Mouse (Mus musculus) limb, embryonic 15.5 days (tissue): Measurements from ENCODE around the gene Cdh22. TPM values are rescaled to one million over a fixed set of nuclear protein-coding genes. Genes with fewer than 3 reads are reported as not detected.

Source experiments
- ATAC-seq: fragments of 200-750 bp; cut with Nextera tagmentation; 2 replicates; pipeline ENCODE4 v1.8.0; 2017; ENCODE audit warnings: low read depth, moderate TSS enrichment; ENCODE audit not compliant: insufficient number of reproducible peaks, low FRiP score, low TSS enrichment
- H3K27ac ChIP-seq: fragments of 300-500 bp; sonication (generic); 2 replicates; pipeline ENCODE4 v1.5.1; 2015; ENCODE audit warnings: moderate library complexity, mild to moderate bottlenecking, inconsistent platforms
- H3K27me3 ChIP-seq: fragments of 300-500 bp; sonication (generic); 2 replicates; pipeline ENCODE4 v1.6.1; 2015; ENCODE audit warnings: inconsistent platforms
- H3K36me3 ChIP-seq: fragments of 300-500 bp; sonication (generic); 2 replicates; pipeline ENCODE4 v1.6.1; 2015; ENCODE audit warnings: inconsistent platforms
- H3K4me1 ChIP-seq: fragments of 300-500 bp; sonication (generic); 2 replicates; pipeline ENCODE4 v1.6.1; 2015; ENCODE audit warnings: inconsistent platforms
- H3K4me2 ChIP-seq: fragments of 300-500 bp; sonication (generic); 2 replicates; pipeline ENCODE4 v1.6.1; 2015; ENCODE audit warnings: mild to moderate bottlenecking, inconsistent platforms
- H3K4me3 ChIP-seq: fragments of 300-500 bp; sonication (generic); 2 replicates; pipeline ENCODE4 v1.5.1; 2015; ENCODE audit warnings: mild to moderate bottlenecking, inconsistent platforms
- H3K9ac ChIP-seq: fragments of 300-500 bp; sonication (generic); 2 replicates; pipeline ENCODE4 v1.6.1; 2015; ENCODE audit warnings: inconsistent platforms
- H3K9me3 ChIP-seq: fragments of 300-500 bp; sonication (generic); 2 replicates; pipeline ENCODE4 v1.6.1; 2016; ENCODE audit warnings: inconsistent platforms
- WGBS: fragments of 180-500 bp; shearing (Covaris S2); methylation state at CpG from one replicate; pipeline ENCODE4 v1.1.7; 2015; 5-methylcytosine and 5-hydroxymethylcytosine counted together
- polyA plus RNA-seq: library from polyadenylated mRNA; unstranded; fragments of >200 nt; fragmentation: Nextera tagmentation; extraction: Ambion mirVana; gene quantifications from 2 replicates; pipeline ENCODE4 v1.2.1, GENCODE M21; 2015

Gene Cdh22
- polyA plus RNA-seq = 0.19 and 0.24 TPM in 2 replicates

GRCm38 (mm10) chr2:165234613-165235291 lies at the start of gene Cdh22:
Gene Cdh22 (minus strand): TSS chr2:165234853.
- peak; percentile 52; the same call in 1 of the 2 replicates for ATAC-seq
- Histone ChIP-seq H3K36me3 (no peaks in the 10 kb centered on the region), H3K27me3 (peaks cover 99% of the 10 kb centered on the region), H3K27ac (no peak within 1 kb of the TSS), H3K4me1 (peaks cover 25% of the 10 kb centered on the region), H3K9me3 (no peaks in the 10 kb centered on the region), H3K9ac (peak within 1 kb of the TSS; percentile 26; the same call in 1 of the 2 replicates), H3K4me2 (peak within 1 kb of the TSS; percentile 99), H3K4me3 (peak within 1 kb of the TSS; percentile 54)
- WGBS = under 1% methylated on average over 52 of the region's 60 CpGs

- Histone ChIP-seq H3K9ac (no peak overlapping the region), H3K36me3 (peaks cover 37% of the 10 kb centered on the region), H3K27ac (no peak overlapping the region), H3K9me3 (no peaks in the 10 kb centered on the region), H3K4me3 (no peak overlapping the region), H3K4me2 (no peak overlapping the region), H3K4me1 (peaks cover 32% of the 10 kb centered on the region), H3K27me3 (no peaks in the 10 kb centered on the region)
- no peak for ATAC-seq
- 87% methylated on average over 7 of the region's 7 CpGs for WGBS
These were observed 49.7 kb upstream of the Cdh22 start for GRCm38 (mm10) chr2:165284377-165284776.

DNA sequence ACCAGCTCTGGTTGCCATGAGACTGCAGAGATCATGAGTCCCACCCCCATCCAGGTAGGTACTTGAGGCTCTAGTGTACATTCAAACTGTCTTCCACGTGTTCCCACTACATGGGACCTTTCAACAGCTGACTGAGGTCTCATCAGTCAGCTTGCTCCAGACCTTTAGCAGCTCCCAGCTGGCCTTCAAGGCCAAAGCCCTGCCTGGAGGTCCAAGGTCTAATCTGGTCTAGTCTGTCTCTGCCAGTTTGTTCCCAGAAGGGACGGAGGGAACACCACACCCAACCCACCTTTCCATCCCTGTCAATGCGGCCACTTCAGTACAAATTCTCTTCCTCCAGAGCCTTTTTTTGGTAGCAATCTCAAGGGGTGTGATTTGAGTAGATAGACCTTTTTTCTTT lies 49.0 kb upstream of the Cdh22 start:
- Histone ChIP-seq H3K27me3 (no peaks in the 10 kb centered on the region), H3K4me3 (no peak overlapping the region), H3K4me2 (no peak overlapping the region), H3K27ac (no peak overlapping the region), H3K9ac (no peak overlapping the region), H3K36me3 (peaks cover 34% of the 10 kb centered on the region), H3K4me1 (peaks cover 29% of the 10 kb centered on the region), H3K9me3 (no peaks in the 10 kb centered on the region)
- ATAC-seq = no peak
- 84% methylated on average over 3 of the region's 3 CpGs for whole genome bisulfite sequencing

DNA sequence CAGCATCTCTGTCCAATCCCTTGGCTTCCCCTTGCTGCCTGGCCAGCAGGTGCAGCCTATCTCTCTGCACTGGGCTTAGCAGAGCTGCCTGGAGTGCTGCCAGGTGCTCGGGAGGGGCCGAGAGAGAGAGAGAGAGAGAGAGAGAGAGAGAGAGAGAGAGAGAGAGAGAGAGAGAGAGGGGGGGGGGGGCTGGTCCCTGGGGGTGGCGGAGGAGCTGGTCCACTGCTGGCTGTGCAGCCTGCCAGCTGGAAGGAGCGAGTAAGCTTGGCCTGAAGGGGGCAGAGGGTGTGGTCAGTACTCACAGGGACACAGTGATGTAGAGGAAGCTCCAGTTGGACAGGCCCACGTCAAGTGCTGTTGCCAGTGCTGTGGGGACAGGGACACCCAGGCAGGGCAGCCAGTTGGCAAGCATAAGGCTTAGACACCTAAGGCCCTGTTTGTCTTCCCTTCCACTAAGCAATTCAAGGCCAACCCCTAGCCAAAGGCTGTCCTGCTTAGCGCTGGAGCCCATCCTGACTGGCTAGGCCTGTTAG lies 47.2 kb upstream of the Cdh22 start:
- ATAC-seq = no peak

DNA sequence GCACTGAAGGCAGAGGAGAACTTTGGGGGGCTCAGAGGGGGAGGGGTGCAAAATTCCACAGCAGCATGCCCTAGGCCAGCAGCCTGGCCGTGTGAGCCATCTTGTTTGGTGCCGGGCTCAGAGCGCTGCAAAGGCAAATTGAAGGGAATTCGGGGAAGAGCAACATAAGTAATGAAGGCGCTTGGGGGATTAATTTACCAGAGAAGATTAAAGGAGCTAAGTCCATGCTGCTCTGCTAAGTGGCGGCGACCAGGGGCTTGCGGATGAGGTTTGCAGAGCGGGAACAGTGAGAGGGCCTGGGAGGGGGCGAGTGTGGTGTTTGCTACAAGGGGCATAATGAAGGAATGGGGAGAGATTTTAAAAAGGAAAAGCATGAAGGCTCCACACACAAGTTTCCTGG lies 44.7 kb upstream of the Cdh22 start:
- no peak for ATAC-seq
- Histone ChIP-seq H3K4me1 (peaks cover 19% of the 10 kb centered on the region), H3K9me3 (no peaks in the 10 kb centered on the region), H3K36me3 (peaks cover 56% of the 10 kb centered on the region), H3K27ac (no peak overlapping the region), H3K4me3 (no peak overlapping the region), H3K27me3 (no peaks in the 10 kb centered on the region), H3K4me2 (no peak overlapping the region), H3K9ac (no peak overlapping the region)
- WGBS = 57% methylated on average over 10 of the region's 10 CpGs

More for the DNA sequence above, 47.2 kb upstream of the Cdh22 start:
- H3K4me2 ChIP-seq = no peak overlapping the region
- H3K27me3 ChIP-seq = no peaks in the 10 kb centered on the region
- H3K9ac ChIP-seq = no peak overlapping the region
- H3K9me3 ChIP-seq = no peaks in the 10 kb centered on the region
- peaks cover 19% of the 10 kb centered on the region for H3K4me1 ChIP-seq
- WGBS = 50% methylated on average over 5 of the region's 6 CpGs
- H3K36me3 ChIP-seq = peaks cover 52% of the 10 kb centered on the region
- H3K27ac ChIP-seq = no peak overlapping the region
- H3K4me3 ChIP-seq = no peak overlapping the region

DNA sequence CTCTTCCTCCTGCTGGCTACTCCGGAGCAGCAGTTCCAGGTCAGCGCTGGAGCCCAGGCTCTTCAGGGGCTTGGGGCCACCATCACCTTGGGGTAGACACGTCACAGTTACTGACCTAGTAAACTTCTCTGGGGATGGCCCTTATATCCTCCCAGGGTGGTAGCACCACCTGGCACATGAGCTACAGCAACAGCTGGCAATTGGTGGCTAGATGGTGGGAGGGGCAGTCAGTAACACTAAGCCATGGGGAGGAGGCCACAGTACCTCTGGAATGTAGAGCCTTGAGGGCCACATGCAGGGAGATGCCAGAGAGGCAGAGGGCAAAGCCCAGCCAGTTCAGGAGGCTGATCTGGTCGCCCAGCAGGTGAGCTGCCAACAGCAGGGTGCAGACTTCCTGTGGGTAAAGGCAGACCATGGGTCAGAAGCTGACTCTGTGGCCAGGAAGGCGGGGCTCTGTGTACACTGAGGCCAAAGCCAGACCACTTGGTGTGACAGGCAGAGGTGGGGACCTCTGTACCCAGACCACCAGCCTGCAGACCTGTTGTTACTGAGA lies 42.6 kb upstream of the Cdh22 start:
- no peak overlapping the region for H3K4me2 ChIP-seq
- no peak overlapping the region for H3K27ac ChIP-seq
- peaks cover 42% of the 10 kb centered on the region for H3K36me3 ChIP-seq
- 77% methylated on average over 5 of the region's 5 CpGs for WGBS
- no peak overlapping the region for H3K9ac ChIP-seq
- peaks cover 5% of the 10 kb centered on the region; the same call in 1 of the 2 replicates for H3K27me3 ChIP-seq
- H3K4me3 ChIP-seq = no peak overlapping the region
- no peak for ATAC-seq
- H3K9me3 ChIP-seq = no peaks in the 10 kb centered on the region
- peaks cover 19% of the 10 kb centered on the region for H3K4me1 ChIP-seq

- H3K27me3 ChIP-seq = peaks cover 12% of the 10 kb centered on the region
- H3K4me1 ChIP-seq = peaks cover 14% of the 10 kb centered on the region
- WGBS = 15% methylated on average over 8 of the region's 8 CpGs
- peaks cover 32% of the 10 kb centered on the region for H3K36me3 ChIP-seq
- H3K9ac ChIP-seq = no peak overlapping the region
- peak overlapping the region; percentile 38; the same call in 1 of the 2 replicates for H3K27ac ChIP-seq
- ATAC-seq = 0 out of 2 replicates have a peak, but pooled peaks have one; percentile 25
- H3K9me3 ChIP-seq = no peaks in the 10 kb centered on the region
- no peak overlapping the region for H3K4me2 ChIP-seq
- H3K4me3 ChIP-seq = no peak overlapping the region
These were observed 41.2 kb upstream of the Cdh22 start for GRCm38 (mm10) chr2:165275824-165276223.

DNA sequence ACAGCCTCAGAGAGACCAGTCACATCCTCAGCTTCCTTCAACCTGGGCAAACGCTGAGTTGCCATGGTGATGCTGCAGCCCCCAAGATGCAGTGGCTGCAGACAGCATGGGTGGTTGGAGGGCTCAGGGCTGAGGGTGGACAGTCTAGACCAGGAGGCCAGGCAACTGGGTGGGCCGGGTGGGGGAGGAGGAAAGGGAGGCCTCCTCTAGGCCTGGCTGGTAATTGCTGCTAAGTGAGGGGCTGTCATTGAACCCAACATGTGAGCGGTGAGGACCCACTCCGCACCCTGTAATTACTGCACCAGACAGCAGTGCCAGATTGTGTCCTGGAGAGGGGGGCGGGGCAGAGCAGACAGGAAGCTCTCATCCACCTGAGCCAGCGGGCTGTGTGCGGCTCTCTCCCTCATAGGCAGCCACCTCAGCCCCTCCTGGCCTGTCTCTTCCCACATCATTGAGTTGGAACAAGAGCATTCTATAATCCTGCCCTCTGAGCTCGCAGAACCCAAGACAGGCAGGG lies 40.5 kb upstream of the Cdh22 start:
- no peak overlapping the region for H3K4me2 ChIP-seq
- no peak overlapping the region for H3K27ac ChIP-seq
- H3K36me3 ChIP-seq = peaks cover 25% of the 10 kb centered on the region
- 23% methylated on average over 8 of the region's 8 CpGs for WGBS
- no peak overlapping the region for H3K9ac ChIP-seq
- peaks cover 14% of the 10 kb centered on the region for H3K4me1 ChIP-seq
- peak; percentile 7; the same call in 1 of the 2 replicates for ATAC-seq
- H3K27me3 ChIP-seq = peaks cover 12% of the 10 kb centered on the region
- no peak overlapping the region for H3K4me3 ChIP-seq
- no peaks in the 10 kb centered on the region for H3K9me3 ChIP-seq

DNA sequence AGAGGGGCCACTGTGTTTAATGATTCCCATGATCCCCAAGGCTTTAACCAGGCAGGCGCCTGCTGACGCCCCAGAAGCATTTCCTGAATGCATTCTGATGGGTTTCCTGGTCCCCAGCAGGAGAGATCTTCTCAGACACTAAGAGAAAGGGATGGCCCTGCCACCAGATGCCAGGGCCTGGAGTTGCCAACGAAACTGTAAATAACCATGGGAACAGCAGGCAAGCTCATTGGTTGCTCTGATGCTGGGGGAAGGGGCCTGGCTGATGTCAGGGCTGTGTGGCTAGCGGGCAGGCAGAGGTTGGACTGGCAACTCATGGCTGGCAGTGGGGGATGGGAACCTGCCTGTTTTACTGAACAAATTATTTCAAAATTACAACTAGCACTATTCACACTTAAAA lies 38.9 kb upstream of the Cdh22 start:
- H3K9me3 ChIP-seq = no peaks in the 10 kb centered on the region
- no peak overlapping the region for H3K9ac ChIP-seq
- 40% methylated on average over 4 of the region's 4 CpGs for WGBS
- peaks cover 14% of the 10 kb centered on the region for H3K4me1 ChIP-seq
- peaks cover 17% of the 10 kb centered on the region for H3K27me3 ChIP-seq
- H3K4me2 ChIP-seq = no peak overlapping the region
- no peak overlapping the region for H3K4me3 ChIP-seq
- peaks cover 21% of the 10 kb centered on the region for H3K36me3 ChIP-seq
- no peak overlapping the region for H3K27ac ChIP-seq
- no peak for ATAC-seq

DNA sequence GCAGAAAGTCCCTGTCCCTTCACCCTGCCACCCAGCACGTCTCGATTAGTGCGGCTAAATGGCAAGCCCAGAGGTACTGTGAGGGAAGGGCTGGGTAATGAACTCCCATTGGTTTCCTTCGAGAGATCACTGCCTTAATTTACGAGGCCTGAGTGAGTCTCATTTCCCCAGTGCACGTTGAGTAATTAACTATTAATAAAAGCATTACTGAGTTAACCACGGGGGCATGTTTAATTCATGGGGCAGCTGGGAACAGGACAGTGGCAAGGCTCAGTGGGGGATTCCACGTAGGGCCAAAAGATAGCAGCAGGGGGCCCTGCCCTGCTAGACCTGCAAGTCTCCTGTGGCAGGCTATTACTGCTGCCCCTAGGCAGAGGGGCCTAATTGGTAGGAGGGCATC lies 36.7 kb upstream of the Cdh22 start:
- H3K9me3 ChIP-seq = no peaks in the 10 kb centered on the region
- ATAC-seq = no peak
- H3K36me3 ChIP-seq = peaks cover under 1% of the 10 kb centered on the region; the same call in 1 of the 2 replicates
- peaks cover 28% of the 10 kb centered on the region for H3K27me3 ChIP-seq
- WGBS = 4% methylated on average over 8 of the region's 8 CpGs
- peaks cover 14% of the 10 kb centered on the region for H3K4me1 ChIP-seq
- H3K9ac ChIP-seq = no peak overlapping the region
- no peak overlapping the region for H3K4me3 ChIP-seq
- no peak overlapping the region for H3K4me2 ChIP-seq
- H3K27ac ChIP-seq = no peak overlapping the region

GRCm38 (mm10) chr2:165270858-165271257 lies 36.2 kb upstream of the Cdh22 start:
- H3K9me3 ChIP-seq = no peaks in the 10 kb centered on the region
- WGBS = 29% methylated on average over 7 of the region's 7 CpGs
- H3K4me1 ChIP-seq = peaks cover 11% of the 10 kb centered on the region
- no peak overlapping the region for H3K27ac ChIP-seq
- H3K4me2 ChIP-seq = no peak overlapping the region
- H3K9ac ChIP-seq = no peak overlapping the region
- H3K36me3 ChIP-seq = no peaks in the 10 kb centered on the region
- peaks cover 30% of the 10 kb centered on the region for H3K27me3 ChIP-seq
- no peak overlapping the region for H3K4me3 ChIP-seq
- no peak for ATAC-seq

- WGBS = 20% methylated on average over 12 of the region's 12 CpGs
- H3K27me3 ChIP-seq = peaks cover 30% of the 10 kb centered on the region
- H3K27ac ChIP-seq = no peak overlapping the region
- no peaks in the 10 kb centered on the region for H3K9me3 ChIP-seq
- H3K4me3 ChIP-seq = no peak overlapping the region
- no peak overlapping the region for H3K9ac ChIP-seq
- no peaks in the 10 kb centered on the region for H3K4me1 ChIP-seq
- no peak for ATAC-seq
- no peak overlapping the region for H3K4me2 ChIP-seq
- H3K36me3 ChIP-seq = no peaks in the 10 kb centered on the region
These were observed 32.1 kb upstream of the Cdh22 start for GRCm38 (mm10) chr2:165266739-165267138.
